ENCODE assay signal across 9 mouse cellular contexts in genomic region chr4:133688417-133689067, GRCm38 (mm10). TPM values are rescaled to one million over a fixed set of nuclear protein-coding genes. Genes with fewer than 3 reads are reported as not detected.
DNase-seq lines count a peak whose midpoint lies in the region; ATAC-seq and TF ChIP-seq lines count a peak whose summit lies in the region.
"Had no signal": no experiment of that assay in that cellular context is flagged by ENCODE, and none has a peak within 500 bp of the region (broad histone marks: within the 10 kb centered on the region; RNA-seq: fewer than 3 reads in every experiment).

No protein-coding gene starts in this region.

- H3K27me3 ChIP-seq in kidney, adult 2 months (replicated peaks; ENCODE audit: control insufficient read depth, insufficient read depth, low read length), result no peaks in the 10 kb centered on the region
- H3K27me3 ChIP-seq in forebrain, postnatal 0 days (ENCODE audit: insufficient read depth, low read length), result no peaks in the 10 kb centered on the region
- H3K27me3 ChIP-seq in kidney, postnatal 0 days (ENCODE audit: insufficient read depth, low read length), result no peaks in the 10 kb centered on the region
- no peaks in the 10 kb centered on the region for H3K27me3 ChIP-seq in hindbrain, embryonic 11.5 days (ENCODE audit: control insufficient read depth, insufficient read depth, low read length)
- H3K27me3 ChIP-seq: neural tube, embryonic 13.5 days had no signal

- no peak overlapping the region for H3K27ac ChIP-seq in kidney, adult 2 months (ENCODE audit: insufficient read depth, low read depth, low read length)
- H3K27ac ChIP-seq in forebrain, postnatal 0 days (ENCODE audit: low read depth, low read length), result no peak overlapping the region
- no peak overlapping the region for H3K27ac ChIP-seq in kidney, postnatal 0 days
- H3K27ac ChIP-seq in hindbrain, embryonic 11.5 days (ENCODE audit: low read depth, low read length), result no peak overlapping the region
- H3K27ac ChIP-seq: neural tube, embryonic 13.5 days had no signal

- 17% methylated on average over 7 of the region's 7 CpGs for WGBS in kidney, adult 2 months
- 43% methylated on average over 7 of the region's 7 CpGs for WGBS in forebrain, postnatal 0 days
- WGBS in kidney, postnatal 0 days, result 42% methylated on average over 7 of the region's 7 CpGs
- 88% methylated on average over 7 of the region's 7 CpGs for WGBS in hindbrain, embryonic 11.5 days

- ATAC-seq in forebrain, postnatal 0 days, result peak; percentile 50
- 0 out of 2 replicates have a peak, but pooled peaks have one; percentile 27 for ATAC-seq in kidney, postnatal 0 days (replicated peaks; ENCODE audit: low FRiP score, low read depth)
- no peak for ATAC-seq in hindbrain, embryonic 11.5 days (ENCODE audit: low FRiP score)

- no peak for TF ChIP-seq POLR2A in kidney, adult 2 months (IDR thresholded peaks at IDR 0.05; ENCODE audit: low read depth, low read length)

- no peak overlapping the region for H3K4me3 ChIP-seq in kidney, adult 2 months (ENCODE audit: insufficient read depth, low read depth, low read length)
- no peak overlapping the region for H3K4me3 ChIP-seq in forebrain, postnatal 0 days (ENCODE audit: low read depth, low read length)
- no peak overlapping the region for H3K4me3 ChIP-seq in kidney, postnatal 0 days (replicated peaks; ENCODE audit: low read depth, low read length)
- no peak overlapping the region for H3K4me3 ChIP-seq in hindbrain, embryonic 11.5 days (ENCODE audit: low read depth, low read length)
- H3K4me3 ChIP-seq: neural tube, embryonic 13.5 days had no signal

- H3K9ac ChIP-seq in forebrain, postnatal 0 days, result 0 out of 2 replicates have a peak overlapping the region, but pooled peaks have one; percentile 3
- no peak overlapping the region for H3K9ac ChIP-seq in kidney, postnatal 0 days (ENCODE audit: low read depth, low read length)
- H3K9ac ChIP-seq in hindbrain, embryonic 11.5 days (ENCODE audit: low read depth, low read length), result no peak overlapping the region
- H3K9ac ChIP-seq: neural tube, embryonic 13.5 days had no signal

- no peak for TF ChIP-seq CTCF in kidney, adult 2 months (conservative IDR thresholded peaks at IDR 0.05; ENCODE audit: insufficient read depth, insufficient read length, low read depth, low read length)
- no peak for TF ChIP-seq CTCF in forebrain, postnatal 0 days (IDR thresholded peaks at IDR 0.05; ENCODE audit: low read depth)
- TF ChIP-seq CTCF in kidney, postnatal 0 days (IDR thresholded peaks at IDR 0.05; ENCODE audit: low read depth), result no peak

- DNase-seq in kidney, adult 2 months, result peak; percentile 62
- DNase-seq in kidney, adult 18-20 months, result no peak
- peak; percentile 94 for DNase-seq in MN1 (ENCODE audit: low spot score)
- peak; percentile 38 for DNase-seq in forebrain, postnatal 0 days
- DNase-seq in kidney, postnatal 0 days (ENCODE audit: low spot score), result peak; percentile 65
- DNase-seq in cerebellum, adult 8-10 months, result no peak
- no peak for DNase-seq in hindbrain, embryonic 11.5 days (ENCODE audit: low spot score)
- no peak for DNase-seq in thymus, adult 18-20 months

- peaks cover 10% of the 10 kb centered on the region for H3K36me3 ChIP-seq in kidney, adult 2 months (ENCODE audit: control insufficient read depth, insufficient read depth, low read length)
- H3K36me3 ChIP-seq in forebrain, postnatal 0 days (ENCODE audit: insufficient read depth), result peaks cover 99% of the 10 kb centered on the region
- peaks cover 89% of the 10 kb centered on the region for H3K36me3 ChIP-seq in kidney, postnatal 0 days (ENCODE audit: insufficient read depth, low read length)
- H3K36me3 ChIP-seq in hindbrain, embryonic 11.5 days (ENCODE audit: control insufficient read depth, insufficient read depth, low read length), result peaks cover 64% of the 10 kb centered on the region

- H3K4me2 ChIP-seq in forebrain, postnatal 0 days (ENCODE audit: low read depth), result no peak overlapping the region
- no peak overlapping the region for H3K4me2 ChIP-seq in kidney, postnatal 0 days (ENCODE audit: low read length)
- H3K4me2 ChIP-seq in hindbrain, embryonic 11.5 days (replicated peaks; ENCODE audit: low read depth, low read length), result no peak overlapping the region
- H3K4me2 ChIP-seq: neural tube, embryonic 13.5 days had no signal

- H3K9me3 ChIP-seq in forebrain, postnatal 0 days (ENCODE audit: low read length), result no peaks in the 10 kb centered on the region
- H3K9me3 ChIP-seq in kidney, postnatal 0 days (replicated peaks; ENCODE audit: low read length), result no peaks in the 10 kb centered on the region
- H3K9me3 ChIP-seq in hindbrain, embryonic 11.5 days (ENCODE audit: control insufficient read depth, low read length), result no peaks in the 10 kb centered on the region
- H3K9me3 ChIP-seq: neural tube, embryonic 13.5 days had no signal

- no peaks in the 10 kb centered on the region; the same call in 1 of the 2 replicates for H3K4me1 ChIP-seq in kidney, adult 2 months (ENCODE audit: control insufficient read depth, insufficient read depth, low read length)
- H3K4me1 ChIP-seq in forebrain, postnatal 0 days (ENCODE audit: insufficient read depth), result no peaks in the 10 kb centered on the region
- H3K4me1 ChIP-seq in kidney, postnatal 0 days (replicated peaks; ENCODE audit: insufficient read depth, low read length), result 0 out of 2 replicates have a peak, but pooled peaks cover 7% of the 10 kb centered on the region
- H3K4me1 ChIP-seq in hindbrain, embryonic 11.5 days (replicated peaks; ENCODE audit: control insufficient read depth, insufficient read depth, low read length), result no peaks in the 10 kb centered on the region

RNA-seq across cellular contexts. Expression of gene Pigv, which starts 16.1 kb away (rescaled TPM):
- 15.8 and 16.2 TPM in 2 replicates for polyA plus RNA-seq in kidney, adult 2 months (2012; rRNA removed)
- total RNA-seq in forebrain, postnatal 0 days (2014; rRNA removed), result 9.5 and 12.0 TPM in 2 replicates
- polyA plus RNA-seq in forebrain, postnatal 0 days (2015; fragmentation: Nextera tagmentation; extraction: Ambion mirVana), result 9.2 and 12.5 TPM in 2 replicates
- 19.1 and 19.7 TPM in 2 replicates for polyA plus RNA-seq in kidney, postnatal 0 days (2015; fragmentation: Nextera tagmentation; extraction: Ambion mirVana)
- polyA plus RNA-seq in hindbrain, embryonic 11.5 days (2014; fragmentation: Nextera tagmentation; extraction: Ambion mirVana), result 10.0 and 10.7 TPM in 2 replicates

RNA-seq across cellular contexts. Expression of gene Zdhhc18, which starts 38.6 kb away (rescaled TPM):
- polyA plus RNA-seq in kidney, adult 2 months (2012; rRNA removed), result 28.7 and 31.6 TPM in 2 replicates
- 14.8 and 21.2 TPM in 2 replicates for total RNA-seq in forebrain, postnatal 0 days (2014; rRNA removed)
- 9.3 and 9.6 TPM in 2 replicates for polyA plus RNA-seq in forebrain, postnatal 0 days (2015; fragmentation: Nextera tagmentation; extraction: Ambion mirVana)
- 3.7 and 7.1 TPM in 2 replicates for polyA plus RNA-seq in kidney, postnatal 0 days (2015; fragmentation: Nextera tagmentation; extraction: Ambion mirVana)
- polyA plus RNA-seq in hindbrain, embryonic 11.5 days (2014; fragmentation: Nextera tagmentation; extraction: Ambion mirVana), result 2.0 and 2.8 TPM in 2 replicates

Comparison
In these comparisons a context has a peak if more than half of its experiments do, and no peak if none do; other contexts are left out.
1. DNase-seq: peak in kidney, adult 2 months (single experiment), MN1 (single experiment), forebrain, postnatal 0 days (single experiment) and kidney, postnatal 0 days (single experiment); none in kidney, adult 18-20 months (single experiment), cerebellum, adult 8-10 months (single experiment), hindbrain, embryonic 11.5 days (single experiment) and thymus, adult 18-20 months (0 of 2).